Mouse (Mus musculus) myocyte (in vitro differentiated cells): ENCODE results near the gene Ttll5.

Experiments
- E2F4 ChIP-seq: IDR thresholded peaks from one replicate; pipeline ENCODE4 v1.6.1; 2011; ENCODE audit warnings: mild to moderate bottlenecking, control low read depth, moderate library complexity; ENCODE audit not compliant: insufficient read depth
- MAX ChIP-seq: IDR thresholded peaks from one replicate; pipeline ENCODE4 v1.6.1; 2011; ENCODE audit warnings: low read depth, mild to moderate bottlenecking, control low read depth
- POLR2A ChIP-seq: IDR thresholded peaks from one replicate; pipeline ENCODE4 v1.6.1; 2011; ENCODE audit warnings: low read depth, mild to moderate bottlenecking, control low read depth, moderate library complexity; ENCODE audit not compliant: insufficient read length
- TCF12 ChIP-seq: IDR thresholded peaks from one replicate; pipeline ENCODE4 v1.6.1; 2011; ENCODE audit warnings: mild to moderate bottlenecking, control low read depth; ENCODE audit not compliant: poor library complexity, insufficient read depth, severe bottlenecking
- TCF3 ChIP-seq: IDR thresholded peaks from one replicate; pipeline ENCODE4 v1.6.1; 2011; ENCODE audit warnings: low read depth, control low read depth; ENCODE audit not compliant: insufficient read length
- USF1 ChIP-seq: IDR thresholded peaks from one replicate; pipeline ENCODE4 v1.6.1; 2011; ENCODE audit warnings: low read depth, mild to moderate bottlenecking, control low read depth, moderate library complexity

- no peak for TF ChIP-seq TCF12
- TF ChIP-seq MAX = no peak
- no peak for TF ChIP-seq TCF3
- TF ChIP-seq E2F4 = no peak
- no peak for TF ChIP-seq POLR2A
- TF ChIP-seq USF1 = no peak
Measured at GRCm38 (mm10) chr12:86077322-86077721, 252.9 kb downstream of the Ttll5 start.
